Mouse (Mus musculus): ENCODE results near the gene Pfkfb3. TPM values are rescaled to one million over a fixed set of nuclear protein-coding genes. Genes with fewer than 3 reads are reported as not detected.

Gene Pfkfb3
- polyA plus RNA-seq, 1 experiment from 2014 or later = 16.1 TPM

DNA sequence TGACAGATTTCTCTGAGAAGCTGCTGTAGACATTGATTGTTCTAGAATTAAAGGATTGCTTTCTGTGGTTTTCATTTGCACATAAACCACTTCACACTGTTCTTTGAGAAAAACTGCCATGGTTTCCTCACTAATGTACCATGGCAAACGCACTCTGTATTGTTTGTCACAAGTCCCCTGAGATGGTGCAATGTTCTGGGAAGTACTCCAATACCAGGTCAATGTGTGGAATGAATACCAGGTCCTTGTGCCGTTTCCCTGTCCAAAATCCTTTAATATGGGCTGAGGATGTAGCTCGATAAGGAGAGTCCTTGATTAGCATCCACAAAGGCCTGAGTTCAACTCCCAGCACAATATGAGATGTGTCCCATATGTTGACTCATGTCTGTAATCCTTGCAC lies 105.2 kb downstream of the Pfkfb3 start:
- Histone ChIP-seq H3K9me3 (ENCODE audit: control insufficient read depth, low read depth, low read length) (no peaks in the 10 kb centered on the region), H3K27ac (ENCODE audit: low read length) (no peak overlapping the region), H3K4me3 (ENCODE audit: low read depth, low read length) (no peak overlapping the region), H3K4me2 (replicated peaks; ENCODE audit: low read depth, low read length) (no peak overlapping the region), H3K27me3 (ENCODE audit: control insufficient read depth, insufficient read depth, low read length) (no peaks in the 10 kb centered on the region), H3K4me1 (ENCODE audit: control insufficient read depth, insufficient read depth, low read length) (no peaks in the 10 kb centered on the region), H3K36me3 (ENCODE audit: control insufficient read depth, insufficient read depth, low read length) (no peaks in the 10 kb centered on the region), H3K9ac (replicated peaks; ENCODE audit: low read depth, low read length) (no peak overlapping the region)
- ATAC-seq (ENCODE audit: insufficient number of reproducible peaks, insufficient read depth, low FRiP score, low read depth) = no peak
- WGBS = 78% methylated on average over 3 of the region's 3 CpGs

DNA sequence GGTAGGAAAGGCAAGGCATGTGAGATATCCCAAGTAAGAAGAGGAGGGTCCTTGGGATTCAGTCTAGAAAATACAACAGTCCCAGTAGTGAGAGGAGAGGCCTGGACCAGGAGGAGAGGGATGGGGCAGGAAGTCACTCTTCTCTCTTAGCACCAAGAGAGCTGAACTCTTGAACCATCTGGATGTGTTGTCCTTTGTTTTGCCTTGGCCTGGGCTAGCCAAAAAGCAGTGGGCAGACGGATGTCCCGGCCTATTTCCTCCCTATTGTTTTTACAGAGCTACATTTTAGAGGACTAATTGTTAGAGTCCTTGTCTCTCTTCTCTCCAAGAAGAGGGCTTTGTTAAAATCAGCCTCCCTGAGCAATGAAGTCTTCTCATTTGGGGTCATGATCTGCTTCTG lies 106.0 kb downstream of the Pfkfb3 start:
- Histone ChIP-seq H3K9me3 (ENCODE audit: control insufficient read depth, low read depth, low read length) (no peaks in the 10 kb centered on the region), H3K4me2 (replicated peaks; ENCODE audit: low read depth, low read length) (no peak overlapping the region), H3K4me1 (ENCODE audit: control insufficient read depth, insufficient read depth, low read length) (no peaks in the 10 kb centered on the region), H3K36me3 (ENCODE audit: control insufficient read depth, insufficient read depth, low read length) (no peaks in the 10 kb centered on the region), H3K27ac (ENCODE audit: low read length) (no peak overlapping the region), H3K9ac (replicated peaks; ENCODE audit: low read depth, low read length) (no peak overlapping the region), H3K4me3 (ENCODE audit: low read depth, low read length) (no peak overlapping the region), H3K27me3 (ENCODE audit: control insufficient read depth, insufficient read depth, low read length) (no peaks in the 10 kb centered on the region)
- ATAC-seq (ENCODE audit: insufficient number of reproducible peaks, insufficient read depth, low FRiP score, low read depth) = no peak
- 55% methylated on average over 2 of the region's 2 CpGs for WGBS

DNA sequence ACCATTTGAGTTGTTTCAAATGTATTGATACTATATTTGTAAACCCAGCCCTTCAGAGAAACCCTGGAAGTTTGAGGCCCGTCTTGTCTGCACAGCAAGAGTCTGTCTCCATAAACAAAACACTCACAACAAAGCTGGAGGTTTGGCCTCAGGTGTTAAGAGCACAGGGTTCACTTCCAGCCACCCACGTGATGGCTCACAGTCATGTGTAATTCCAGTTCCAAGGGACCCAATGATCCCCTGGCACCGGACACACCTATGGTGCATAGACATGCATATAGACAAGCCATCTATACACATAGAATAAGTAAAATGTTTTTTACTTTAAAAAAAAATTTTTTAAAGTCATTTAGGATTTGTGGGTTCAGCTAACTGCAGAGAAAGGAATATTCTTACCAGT lies 108.2 kb downstream of the Pfkfb3 start:
- Histone ChIP-seq H3K27ac (ENCODE audit: low read length) (no peak overlapping the region), H3K9ac (replicated peaks; ENCODE audit: low read depth, low read length) (no peak overlapping the region), H3K36me3 (ENCODE audit: control insufficient read depth, insufficient read depth, low read length) (no peaks in the 10 kb centered on the region), H3K4me2 (replicated peaks; ENCODE audit: low read depth, low read length) (no peak overlapping the region), H3K4me1 (ENCODE audit: control insufficient read depth, insufficient read depth, low read length) (no peaks in the 10 kb centered on the region), H3K27me3 (ENCODE audit: control insufficient read depth, insufficient read depth, low read length) (no peaks in the 10 kb centered on the region), H3K9me3 (ENCODE audit: control insufficient read depth, low read depth, low read length) (no peaks in the 10 kb centered on the region), H3K4me3 (ENCODE audit: low read depth, low read length) (no peak overlapping the region)
- 83% methylated on average over 3 of the region's 3 CpGs for WGBS
- ATAC-seq (ENCODE audit: insufficient number of reproducible peaks, insufficient read depth, low FRiP score, low read depth) = no peak

DNA sequence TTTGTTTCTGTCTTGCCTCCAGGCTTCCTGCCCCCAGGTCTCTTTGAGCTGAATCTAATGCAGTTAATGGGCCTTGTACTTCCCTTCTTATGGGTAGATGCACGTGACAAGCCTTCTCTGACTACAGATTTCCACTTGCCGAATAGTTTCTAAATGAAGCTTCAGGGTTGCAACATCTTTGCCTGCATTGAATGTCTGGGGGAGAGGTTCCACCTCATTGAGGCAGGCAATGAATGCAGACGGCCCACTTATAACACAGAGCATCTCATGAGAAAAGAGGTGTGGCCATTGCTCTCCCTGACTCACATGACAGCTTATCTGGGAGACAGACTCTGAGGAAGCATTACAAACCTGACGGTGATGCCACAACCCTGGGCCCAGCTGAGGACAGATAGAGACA lies 112.0 kb downstream of the Pfkfb3 start:
- ATAC-seq (ENCODE audit: insufficient number of reproducible peaks, insufficient read depth, low FRiP score, low read depth) = no peak
- H3K9ac ChIP-seq (replicated peaks; ENCODE audit: low read depth, low read length) = no peak overlapping the region
- 62% methylated on average over 4 of the region's 4 CpGs for WGBS
- H3K9me3 ChIP-seq (ENCODE audit: control insufficient read depth, low read depth, low read length) = no peaks in the 10 kb centered on the region
- no peaks in the 10 kb centered on the region for H3K27me3 ChIP-seq (ENCODE audit: control insufficient read depth, insufficient read depth, low read length)
- no peaks in the 10 kb centered on the region for H3K36me3 ChIP-seq (ENCODE audit: control insufficient read depth, insufficient read depth, low read length)
- no peak overlapping the region for H3K27ac ChIP-seq (ENCODE audit: low read length)
- H3K4me2 ChIP-seq (replicated peaks; ENCODE audit: low read depth, low read length) = no peak overlapping the region
- H3K4me1 ChIP-seq (ENCODE audit: control insufficient read depth, insufficient read depth, low read length) = no peaks in the 10 kb centered on the region
- H3K4me3 ChIP-seq (ENCODE audit: low read depth, low read length) = no peak overlapping the region

DNA sequence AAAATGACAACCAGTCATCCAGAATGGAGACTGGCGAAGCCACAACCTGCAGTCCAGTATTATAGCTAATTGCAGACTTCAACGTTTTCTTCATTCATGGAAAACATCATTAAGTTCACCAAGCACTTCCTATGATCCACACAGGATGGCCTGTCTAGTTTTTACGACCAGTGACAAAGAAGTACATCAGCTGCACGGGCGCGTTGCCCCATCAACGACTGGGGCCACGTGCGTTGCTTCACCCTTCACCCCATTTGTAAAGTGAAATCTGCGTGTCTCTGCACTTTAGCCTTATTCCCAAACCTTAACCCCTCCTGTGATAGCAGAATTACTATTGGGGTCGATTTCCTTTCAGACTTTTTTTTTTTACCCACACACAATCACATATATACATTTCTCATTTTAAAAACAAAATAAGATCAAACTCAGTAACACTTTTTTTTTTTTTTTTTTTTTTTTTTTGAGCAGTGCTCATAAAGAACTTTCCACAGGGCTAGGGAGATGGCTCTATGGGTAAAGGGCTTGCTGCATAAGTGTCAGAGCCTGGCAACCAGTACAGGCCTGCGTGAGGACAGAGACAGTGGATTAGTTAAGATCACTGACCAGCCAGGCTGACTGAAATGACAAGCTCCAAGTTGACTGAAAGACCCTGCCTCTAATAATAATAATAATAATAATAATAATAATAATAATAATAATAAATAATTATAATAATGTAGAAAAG lies 115.5 kb downstream of the Pfkfb3 start:
- Histone ChIP-seq H3K9me3 (ENCODE audit: control insufficient read depth, low read depth, low read length) (no peaks in the 10 kb centered on the region), H3K36me3 (ENCODE audit: control insufficient read depth, insufficient read depth, low read length) (no peaks in the 10 kb centered on the region), H3K4me1 (ENCODE audit: control insufficient read depth, insufficient read depth, low read length) (no peaks in the 10 kb centered on the region), H3K27ac (ENCODE audit: low read length) (no peak overlapping the region), H3K4me2 (replicated peaks; ENCODE audit: low read depth, low read length) (no peak overlapping the region), H3K9ac (replicated peaks; ENCODE audit: low read depth, low read length) (no peak overlapping the region), H3K27me3 (ENCODE audit: control insufficient read depth, insufficient read depth, low read length) (no peaks in the 10 kb centered on the region), H3K4me3 (ENCODE audit: low read depth, low read length) (no peak overlapping the region)
- 71% methylated on average over 12 of the region's 12 CpGs for WGBS
- no peak for ATAC-seq (ENCODE audit: insufficient number of reproducible peaks, insufficient read depth, low FRiP score, low read depth)

DNA sequence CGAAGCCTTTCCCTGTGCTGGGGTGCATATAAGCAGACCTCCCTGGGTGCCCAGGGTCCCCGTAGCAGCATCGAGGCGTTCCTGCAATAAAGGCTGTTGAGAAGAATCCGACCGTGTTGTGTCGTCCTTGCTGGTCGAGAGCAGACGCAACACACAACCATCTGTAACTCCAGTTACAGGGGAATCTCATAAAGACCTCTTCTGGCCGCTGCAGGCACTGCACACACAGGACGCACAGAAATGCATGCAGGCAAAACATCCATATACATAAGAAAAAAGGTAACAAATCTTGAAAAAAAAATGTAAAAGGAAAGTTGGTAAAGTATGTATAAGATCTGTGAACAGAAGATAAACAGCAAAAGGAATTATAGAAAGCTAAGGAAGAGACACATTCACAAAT lies 117.5 kb downstream of the Pfkfb3 start:
- Histone ChIP-seq H3K4me3 (ENCODE audit: low read depth, low read length) (no peak overlapping the region), H3K27me3 (ENCODE audit: control insufficient read depth, insufficient read depth, low read length) (no peaks in the 10 kb centered on the region), H3K9ac (replicated peaks; ENCODE audit: low read depth, low read length) (no peak overlapping the region), H3K36me3 (ENCODE audit: control insufficient read depth, insufficient read depth, low read length) (no peaks in the 10 kb centered on the region), H3K4me1 (ENCODE audit: control insufficient read depth, insufficient read depth, low read length) (no peaks in the 10 kb centered on the region), H3K27ac (ENCODE audit: low read length) (no peak overlapping the region), H3K4me2 (replicated peaks; ENCODE audit: low read depth, low read length) (no peak overlapping the region), H3K9me3 (ENCODE audit: control insufficient read depth, low read depth, low read length) (no peaks in the 10 kb centered on the region)
- 96% methylated on average over 11 of the region's 11 CpGs for WGBS
- no peak for ATAC-seq (ENCODE audit: insufficient number of reproducible peaks, insufficient read depth, low FRiP score, low read depth)

DNA sequence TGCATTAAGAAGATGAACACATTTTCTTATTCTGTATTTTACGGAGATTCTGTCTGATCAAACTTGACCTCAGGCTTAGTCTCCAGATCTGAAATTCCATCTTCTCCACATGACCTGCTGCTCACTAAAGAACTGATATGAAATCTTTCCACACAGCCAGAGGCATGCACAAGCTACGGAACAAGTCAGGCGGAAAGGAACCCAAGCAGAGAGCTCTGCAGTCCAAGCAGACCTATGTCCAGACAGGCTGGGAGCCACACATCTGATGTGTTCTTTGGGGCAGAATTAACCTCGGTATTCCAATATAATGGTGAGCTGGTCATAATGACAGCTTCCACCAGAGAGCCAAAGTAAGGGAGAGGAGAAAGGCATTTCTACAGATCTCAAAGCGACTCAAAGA lies 120.5 kb downstream of the Pfkfb3 start:
- peaks cover 17% of the 10 kb centered on the region for H3K4me1 ChIP-seq (ENCODE audit: control insufficient read depth, insufficient read depth, low read length)
- no peak for ATAC-seq (ENCODE audit: insufficient number of reproducible peaks, insufficient read depth, low FRiP score, low read depth)

DNA sequence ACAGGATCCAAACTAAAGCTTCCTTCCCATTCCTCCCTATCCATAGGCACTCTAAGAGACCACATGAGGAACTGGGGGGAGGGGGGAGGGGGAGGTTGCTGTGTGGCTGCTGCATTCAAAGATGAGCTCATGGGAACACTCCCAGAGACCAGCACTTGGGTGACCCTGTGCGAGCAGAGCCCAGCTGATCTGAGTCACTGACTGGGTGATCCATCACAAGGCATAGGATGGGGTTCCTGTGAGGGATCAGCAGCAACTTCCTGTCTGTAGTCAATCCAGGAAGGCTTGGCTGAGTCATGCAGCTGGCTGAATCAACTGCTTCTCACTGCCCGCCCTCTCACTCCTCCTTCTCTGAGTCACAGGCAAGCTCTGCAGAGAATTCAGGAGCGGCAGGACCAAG lies 124.3 kb downstream of the Pfkfb3 start:
- Histone ChIP-seq H3K27me3 (ENCODE audit: control insufficient read depth, insufficient read depth, low read length) (no peaks in the 10 kb centered on the region), H3K4me3 (ENCODE audit: low read depth, low read length) (no peak overlapping the region), H3K9ac (replicated peaks; ENCODE audit: low read depth, low read length) (no peak overlapping the region), H3K36me3 (ENCODE audit: control insufficient read depth, insufficient read depth, low read length) (no peaks in the 10 kb centered on the region), H3K27ac (ENCODE audit: low read length) (peak overlapping the region; percentile 63), H3K4me2 (replicated peaks; ENCODE audit: low read depth, low read length) (no peak overlapping the region), H3K9me3 (ENCODE audit: control insufficient read depth, low read depth, low read length) (no peaks in the 10 kb centered on the region), H3K4me1 (ENCODE audit: control insufficient read depth, insufficient read depth, low read length) (peaks cover 26% of the 10 kb centered on the region)
- peak; percentile 90 for ATAC-seq (ENCODE audit: insufficient number of reproducible peaks, insufficient read depth, low FRiP score, low read depth)
- 4% methylated on average over 3 of the region's 3 CpGs for WGBS

More for the DNA sequence above, 120.5 kb downstream of the Pfkfb3 start:
- no peak overlapping the region for H3K9ac ChIP-seq (replicated peaks; ENCODE audit: low read depth, low read length)
- H3K36me3 ChIP-seq (ENCODE audit: control insufficient read depth, insufficient read depth, low read length) = no peaks in the 10 kb centered on the region
- H3K4me3 ChIP-seq (ENCODE audit: low read depth, low read length) = no peak overlapping the region
- no peak overlapping the region for H3K4me2 ChIP-seq (replicated peaks; ENCODE audit: low read depth, low read length)
- no peak overlapping the region for H3K27ac ChIP-seq (ENCODE audit: low read length)
- no peaks in the 10 kb centered on the region for H3K9me3 ChIP-seq (ENCODE audit: control insufficient read depth, low read depth, low read length)
- H3K27me3 ChIP-seq (ENCODE audit: control insufficient read depth, insufficient read depth, low read length) = no peaks in the 10 kb centered on the region
- WGBS = 86% methylated on average over 5 of the region's 5 CpGs

DNA sequence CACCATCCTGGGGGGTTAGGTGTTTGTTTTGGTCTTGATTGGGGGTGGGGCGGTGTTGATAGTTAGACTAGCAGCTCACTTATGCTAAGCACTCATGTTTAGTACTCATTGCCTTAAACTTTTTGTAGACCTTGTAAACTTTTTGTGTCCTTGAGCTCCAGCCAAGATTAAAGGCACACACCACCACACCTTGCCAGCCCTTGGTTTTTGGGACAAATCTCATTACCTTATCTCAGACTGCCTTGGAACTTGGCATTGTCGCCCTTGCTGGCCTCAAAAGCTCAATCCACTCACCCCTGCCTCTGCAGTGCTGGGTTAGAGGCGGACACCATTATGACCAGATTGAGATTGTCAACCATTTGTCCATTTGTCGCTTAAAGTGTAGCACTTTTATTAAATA lies 125.3 kb downstream of the Pfkfb3 start:
- Histone ChIP-seq H3K36me3 (ENCODE audit: control insufficient read depth, insufficient read depth, low read length) (no peaks in the 10 kb centered on the region), H3K4me1 (ENCODE audit: control insufficient read depth, insufficient read depth, low read length) (peaks cover 26% of the 10 kb centered on the region), H3K4me3 (ENCODE audit: low read depth, low read length) (no peak overlapping the region), H3K27ac (ENCODE audit: low read length) (no peak overlapping the region), H3K27me3 (ENCODE audit: control insufficient read depth, insufficient read depth, low read length) (no peaks in the 10 kb centered on the region), H3K4me2 (replicated peaks; ENCODE audit: low read depth, low read length) (no peak overlapping the region), H3K9ac (replicated peaks; ENCODE audit: low read depth, low read length) (no peak overlapping the region), H3K9me3 (ENCODE audit: control insufficient read depth, low read depth, low read length) (no peaks in the 10 kb centered on the region)
- 87% methylated on average over 4 of the region's 4 CpGs for WGBS
- ATAC-seq (ENCODE audit: insufficient number of reproducible peaks, insufficient read depth, low FRiP score, low read depth) = no peak

Measured in stomach, embryonic 14.5 days (tissue).